Mouse (Mus musculus) CH12.LX (cell line): ENCODE data around the gene Ano8. TPM values are rescaled to one million over a fixed set of nuclear protein-coding genes. Genes with fewer than 3 reads are reported as not detected.

Source experiments
- DNase-seq: peaks from one replicate; pipeline ENCODE4 v3.0.0-alpha.2; 2013; ENCODE audit errors: extremely low read depth
- H3K27ac ChIP-seq: 2 replicates; pipeline ENCODE4 v1.5.1; 2012; ENCODE audit warnings: low read depth, mild to moderate bottlenecking, control low read depth, moderate library complexity; ENCODE audit not compliant: insufficient read depth
- H3K27me3 ChIP-seq: replicated peaks from 2 replicates; pipeline ENCODE3; 2012; ENCODE audit warnings: inconsistent platforms
- H3K36me3 ChIP-seq, 2 experiments: replicated peaks in 1 of 2; 2 replicates each; pipeline versions ENCODE3 to v1.6.1; 2012; ENCODE audit warnings: inconsistent platforms in 1 of 2, low read length in 1 of 2, mild to moderate bottlenecking in 1 of 2, mixed read lengths in 1 of 2, moderate library complexity in 1 of 2; ENCODE audit not compliant: control insufficient read depth in 1 of 2, insufficient read depth in 1 of 2
- H3K4me1 ChIP-seq, 2 experiments: 2 replicates each; pipeline ENCODE4 v1.6.1; 2012; ENCODE audit warnings: inconsistent platforms in 1 of 2, moderate library complexity in 1 of 2; ENCODE audit not compliant: insufficient read depth in 2 of 2, control insufficient read depth in 1 of 2
- H3K4me2 ChIP-seq: 2 replicates; pipeline ENCODE4 v1.6.1; 2012; ENCODE audit warnings: low read depth, mild to moderate bottlenecking, control low read depth; ENCODE audit not compliant: poor library complexity, insufficient read depth, severe bottlenecking
- H3K4me3 ChIP-seq, 3 experiments: fragments of 150-350 bp in 1 of 3; sonication (generic) in 1 of 3; replicated peaks in 1 of 3; 2 replicates each; pipeline versions ENCODE3 to v1.5.1; 2011 to 2012; ENCODE audit warnings: low read depth in 2 of 3, low read length in 2 of 3, mild to moderate bottlenecking in 2 of 3, moderate library complexity in 2 of 3, control low read depth in 1 of 3, improper control_type of control experiment in 1 of 3, inconsistent platforms in 1 of 3, mixed read lengths in 1 of 3; ENCODE audit not compliant: poor library complexity in 1 of 3
- H3K79me2 ChIP-seq: replicated peaks from 2 replicates; pipeline ENCODE4 v1.6.1; 2012; ENCODE audit warnings: mild to moderate bottlenecking, moderate library complexity; ENCODE audit not compliant: control insufficient read depth, poor library complexity, insufficient read depth, severe bottlenecking; ENCODE audit errors: extremely low read depth
- H3K9ac ChIP-seq: 2 replicates; pipeline ENCODE4 v1.6.1; 2012; ENCODE audit warnings: low read depth, mild to moderate bottlenecking, control low read depth, moderate library complexity; ENCODE audit not compliant: insufficient read depth
- H3K9me3 ChIP-seq: replicated peaks from 2 replicates; pipeline ENCODE3; 2012; ENCODE audit warnings: low read length, inconsistent platforms, mixed read lengths
- BHLHE40 ChIP-seq: IDR thresholded peaks from 2 replicates; pipeline ENCODE4 v1.6.1; 2011; ENCODE audit warnings: mild to moderate bottlenecking, low read depth, low read length, improper control_type of control experiment
- CHD1 ChIP-seq: IDR thresholded peaks from 2 replicates; pipeline ENCODE4 v1.6.1; 2012; ENCODE audit warnings: low read depth, low read length, improper control_type of control experiment, inconsistent platforms
- CHD2 ChIP-seq: IDR thresholded peaks from 2 replicates; pipeline ENCODE4 v1.6.1; 2011; ENCODE audit warnings: low read length, improper control_type of control experiment
- CTCF ChIP-seq, 2 experiments: IDR thresholded peaks in 1 of 2; conservative IDR thresholded peaks in 1 of 2; 2 replicates each; pipeline ENCODE4 v1.5.1; 2011 to 2012; ENCODE audit warnings: low read depth in 2 of 2, low read length in 2 of 2, improper control_type of control experiment in 1 of 2, inconsistent platforms in 1 of 2, mild to moderate bottlenecking in 1 of 2, moderate library complexity in 1 of 2
- E2F4 ChIP-seq: IDR thresholded peaks from 2 replicates; pipeline ENCODE4 v1.6.1; 2011; ENCODE audit warnings: low read depth, low read length, improper control_type of control experiment; ENCODE audit not compliant: insufficient replicate concordance
- ELF1 ChIP-seq: IDR thresholded peaks from 2 replicates; pipeline ENCODE4 v1.6.1; 2014; ENCODE audit warnings: low read depth, mild to moderate bottlenecking, inconsistent platforms, low read length, improper control_type of control experiment
- EP300 ChIP-seq: IDR thresholded peaks from 2 replicates; pipeline ENCODE4 v1.6.1; 2011; ENCODE audit warnings: low read length, improper control_type of control experiment
- ETS1 ChIP-seq: conservative IDR thresholded peaks from 2 replicates; pipeline ENCODE4 v1.6.1; 2012; ENCODE audit warnings: low read depth, mild to moderate bottlenecking, inconsistent platforms, low read length, improper control_type of control experiment, moderate library complexity
- GABPA ChIP-seq: IDR thresholded peaks from 2 replicates; pipeline ENCODE4 v1.6.1; 2012; ENCODE audit warnings: low read depth, low read length, improper control_type of control experiment, inconsistent platforms; ENCODE audit not compliant: insufficient replicate concordance
- HCFC1 ChIP-seq: IDR thresholded peaks from 2 replicates; pipeline ENCODE4 v1.6.1; 2012; ENCODE audit warnings: low read depth, mild to moderate bottlenecking, inconsistent platforms, low read length, improper control_type of control experiment
- IRF4 ChIP-seq: IDR thresholded peaks from 2 replicates; pipeline ENCODE4 v1.6.1; 2014; ENCODE audit warnings: low read depth, mild to moderate bottlenecking, inconsistent platforms, low read length, improper control_type of control experiment
- JUN ChIP-seq: IDR thresholded peaks from 2 replicates; pipeline ENCODE4 v1.6.1; 2011; ENCODE audit warnings: low read depth, mild to moderate bottlenecking, low read length, improper control_type of control experiment, moderate library complexity; ENCODE audit not compliant: insufficient read depth
- JUND ChIP-seq: conservative IDR thresholded peaks from 2 replicates; pipeline ENCODE4 v1.6.1; 2011; ENCODE audit warnings: low read depth, low read length, improper control_type of control experiment
- KAT2A ChIP-seq: IDR thresholded peaks from 2 replicates; pipeline ENCODE4 v1.6.1; 2012; ENCODE audit warnings: low read length, improper control_type of control experiment, inconsistent platforms; ENCODE audit not compliant: insufficient replicate concordance
- MAFK ChIP-seq: IDR thresholded peaks from 2 replicates; pipeline ENCODE4 v1.6.1; 2011; ENCODE audit warnings: low read length, improper control_type of control experiment; ENCODE audit not compliant: insufficient replicate concordance
- MAX ChIP-seq: IDR thresholded peaks from 2 replicates; pipeline ENCODE4 v1.6.1; 2011; ENCODE audit warnings: low read length, improper control_type of control experiment
- MAZ ChIP-seq: IDR thresholded peaks from 2 replicates; pipeline ENCODE4 v1.6.1; 2012; ENCODE audit warnings: low read depth, mild to moderate bottlenecking, inconsistent platforms, low read length, improper control_type of control experiment, moderate library complexity
- MEF2A ChIP-seq: IDR thresholded peaks from 2 replicates; pipeline ENCODE4 v1.6.1; 2014; ENCODE audit warnings: low read depth, mild to moderate bottlenecking, inconsistent platforms, low read length, improper control_type of control experiment, borderline replicate concordance
- MXI1 ChIP-seq: IDR thresholded peaks from 2 replicates; pipeline ENCODE4 v1.6.1; 2011; ENCODE audit warnings: mild to moderate bottlenecking, low read depth, low read length, improper control_type of control experiment
- MYC ChIP-seq: IDR thresholded peaks from 2 replicates; pipeline ENCODE4 v1.6.1; 2011; ENCODE audit warnings: low read depth, mild to moderate bottlenecking, improper control_type of control experiment, low read length
- NELFE ChIP-seq: IDR thresholded peaks from 2 replicates; pipeline ENCODE4 v1.6.1; 2011; ENCODE audit warnings: low read depth, low read length, improper control_type of control experiment
- NRF1 ChIP-seq: IDR thresholded peaks from 2 replicates; pipeline ENCODE4 v1.6.1; 2014; ENCODE audit warnings: low read depth, mild to moderate bottlenecking, inconsistent platforms, low read length, improper control_type of control experiment, moderate library complexity
- PAX5 ChIP-seq: IDR thresholded peaks from 2 replicates; pipeline ENCODE4 v1.6.1; 2012; ENCODE audit warnings: low read length, inconsistent platforms, mixed read lengths
- POLR2A ChIP-seq: IDR thresholded peaks from 2 replicates; pipeline ENCODE4 v1.6.1; 2011; ENCODE audit warnings: low read depth, mild to moderate bottlenecking, improper control_type of control experiment, low read length
- POLR2AphosphoS2 ChIP-seq: IDR thresholded peaks from 2 replicates; pipeline ENCODE4 v1.6.1; 2011; ENCODE audit warnings: low read depth, low read length, improper control_type of control experiment
- RAD21 ChIP-seq: IDR thresholded peaks from 2 replicates; pipeline ENCODE4 v1.6.1; 2011; ENCODE audit warnings: low read depth, mild to moderate bottlenecking, low read length, improper control_type of control experiment, moderate library complexity
- RCOR1 ChIP-seq: conservative IDR thresholded peaks from 2 replicates; pipeline ENCODE4 v1.6.1; 2012; ENCODE audit warnings: low read depth, mild to moderate bottlenecking, inconsistent platforms, low read length, improper control_type of control experiment
- SIN3A ChIP-seq: IDR thresholded peaks from 2 replicates; pipeline ENCODE4 v1.6.1; 2012; ENCODE audit warnings: low read length, improper control_type of control experiment, inconsistent platforms
- SMC3 ChIP-seq: IDR thresholded peaks from 2 replicates; pipeline ENCODE4 v1.6.1; 2011; ENCODE audit warnings: low read depth, low read length, improper control_type of control experiment
- TBP ChIP-seq: conservative IDR thresholded peaks from 2 replicates; pipeline ENCODE4 v1.6.1; 2011; ENCODE audit warnings: low read depth, low read length, improper control_type of control experiment
- TCF12 ChIP-seq: IDR thresholded peaks from 2 replicates; pipeline ENCODE4 v1.6.1; 2014; ENCODE audit warnings: low read depth, mild to moderate bottlenecking, inconsistent platforms, low read length, improper control_type of control experiment
- UBTF ChIP-seq: IDR thresholded peaks from 2 replicates; pipeline ENCODE4 v1.6.1; 2012; ENCODE audit warnings: low read depth, mild to moderate bottlenecking, inconsistent platforms, low read length, improper control_type of control experiment, moderate library complexity
- USF1 ChIP-seq: IDR thresholded peaks from 2 replicates; pipeline ENCODE4 v1.6.1; 2014; ENCODE audit warnings: low read depth, mild to moderate bottlenecking, inconsistent platforms, low read length, improper control_type of control experiment
- USF2 ChIP-seq: conservative IDR thresholded peaks from 2 replicates; pipeline ENCODE4 v1.6.1; 2011; ENCODE audit warnings: low read depth, low read length, improper control_type of control experiment
- ZC3H11A ChIP-seq: IDR thresholded peaks from 2 replicates; pipeline ENCODE4 v1.6.1; 2012; ENCODE audit warnings: low read depth, mild to moderate bottlenecking, inconsistent platforms, low read length, improper control_type of control experiment
- ZKSCAN1 ChIP-seq: IDR thresholded peaks from 2 replicates; pipeline ENCODE4 v1.6.1; 2012; ENCODE audit warnings: low read depth, inconsistent platforms, low read length, improper control_type of control experiment, borderline replicate concordance
- ZMIZ1 ChIP-seq: IDR thresholded peaks from 2 replicates; pipeline ENCODE4 v1.6.1; 2012; ENCODE audit warnings: low read depth, mild to moderate bottlenecking, inconsistent platforms, low read length, improper control_type of control experiment
- ZNF384 ChIP-seq: IDR thresholded peaks from 2 replicates; pipeline ENCODE4 v1.6.1; 2012; ENCODE audit warnings: low read depth, low read length, improper control_type of control experiment, inconsistent platforms
- dilution Hi-C: fragments of 300-500 bp; cut with MboI; formaldehyde crosslinking; loops from 2 replicates; pipeline ENCODE4 v1.14.3; 2020; ENCODE audit warnings: low sequenced_read_pairs; ENCODE audit not compliant: extremely low pct_unique_long_range_greater_than_20kb, extremely low pct_ligation_motif_present
- in situ Hi-C: fragments of 300-500 bp; cut with MboI; formaldehyde crosslinking; loops from 3 replicates; pipeline ENCODE4 v1.14.3; 2019; ENCODE audit warnings: low sequenced_read_pairs, low pct_ligation_motif_present, low pct_unique_long_range_greater_than_20kb, mixed read lengths
- polyA plus RNA-seq: library from polyadenylated mRNA; unstranded; fragments of >175 nt; gene quantifications from 2 replicates; pipeline ENCODE4 v1.2.1, GENCODE M21; 2012; ENCODE audit warnings: low read depth; ENCODE audit not compliant: insufficient read length
- total RNA-seq, 2 experiments: library from RNA; depleted of rRNA; stranded (reverse); fragments of 300-350 nt in 1 of 2; fragments of >200 nt in 1 of 2; gene quantifications; 2 replicates each; pipeline ENCODE4 v1.2.3; 2012 to 2014

Gene Ano8
- total and polyA plus RNA-seq, 3 experiments, result 1.8 to 6.7 (median 1.9) TPM

DNA sequence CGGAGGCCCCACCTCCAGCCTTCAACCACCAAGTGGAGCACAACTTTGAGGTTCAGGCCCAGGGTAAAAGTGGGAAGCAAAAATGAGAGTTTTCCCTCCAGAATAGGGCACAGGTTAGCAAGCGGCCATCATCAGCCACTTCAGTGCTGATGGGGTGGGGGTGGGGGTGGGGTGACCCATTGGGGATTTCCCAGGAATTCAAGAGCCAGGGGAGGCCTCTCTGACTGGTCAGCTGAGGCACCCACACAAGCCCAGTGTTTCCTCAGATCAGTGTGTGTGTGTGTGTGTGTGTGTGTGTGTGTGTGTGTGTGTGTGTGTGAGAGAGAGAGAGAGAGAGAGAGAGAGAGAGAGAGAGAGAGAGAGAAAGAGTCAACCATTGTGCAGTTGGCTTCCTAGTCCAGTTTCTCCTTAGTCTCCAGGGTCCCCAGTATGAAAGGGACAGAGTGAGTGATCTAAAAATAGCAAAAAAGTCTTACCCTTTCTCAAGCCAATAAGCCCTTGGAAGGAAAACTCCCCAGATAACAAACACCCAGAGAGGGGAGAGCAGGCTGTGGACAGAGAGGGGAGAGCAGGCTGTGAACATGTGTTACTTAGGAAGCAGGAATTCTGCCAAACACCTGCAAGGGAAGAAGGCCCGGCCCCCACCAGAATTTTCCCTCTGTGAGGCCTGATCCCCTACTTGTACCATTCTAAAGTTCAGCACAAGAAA lies 41.6 kb upstream of the Ano8 start:
- H3K9ac ChIP-seq, result peak overlapping the region; percentile 41; the same call in 1 of the 2 replicates
- H3K9me3 ChIP-seq, result no peaks in the 10 kb centered on the region
- dilution Hi-C loops, result no loop called here
- TF ChIP-seq ZNF384, result no peak
- no peak for TF ChIP-seq MYC
- no peak for TF ChIP-seq ZMIZ1
- no peak; the same call in 1 of the 2 replicates for TF ChIP-seq EP300
- TF ChIP-seq MAZ, result no peak
- TF ChIP-seq JUND, result peak; percentile 32; the same call in 1 of the 2 replicates
- no peak for TF ChIP-seq NELFE
- TF ChIP-seq MAX, result no peak
- TF ChIP-seq TCF12, result 0 out of 2 replicates have a peak, but pooled peaks have one; percentile 17
- no peak for TF ChIP-seq RCOR1
- TF ChIP-seq HCFC1, result no peak
- TF ChIP-seq CHD1, result no peak
- no peak for TF ChIP-seq ELF1
- TF ChIP-seq UBTF, result no peak
- TF ChIP-seq TBP, result no peak
- no peak for TF ChIP-seq POLR2AphosphoS2
- no peak for TF ChIP-seq PAX5
- no peak for TF ChIP-seq ZKSCAN1
- TF ChIP-seq ZC3H11A, result no peak
- peak; percentile 70 for TF ChIP-seq MEF2A
- TF ChIP-seq GABPA, result no peak
- TF ChIP-seq MXI1, result no peak
- peak; percentile 72 for TF ChIP-seq ETS1
- TF ChIP-seq KAT2A, result no peak
- TF ChIP-seq SIN3A, result no peak
- TF ChIP-seq USF1, result peak; percentile 10; the same call in 1 of the 2 replicates
- 0 out of 2 replicates have a peak, but pooled peaks have one; percentile 16 for TF ChIP-seq MAFK
- TF ChIP-seq RAD21, result no peak
- TF ChIP-seq BHLHE40, result peak; percentile 64
- no peak for TF ChIP-seq NRF1
- TF ChIP-seq POLR2A, result no peak
- TF ChIP-seq CHD2, result peak; percentile 64; the same call in 1 of the 2 replicates
- TF ChIP-seq IRF4, result peak; percentile 46; the same call in 1 of the 2 replicates
- TF ChIP-seq USF2, result no peak
- TF ChIP-seq JUN, result no peak
- TF ChIP-seq CTCF (conservative IDR thresholded peaks at IDR 0.05 in 1 of 2, IDR thresholded peaks at IDR 0.05 in 1 of 2; ENCODE audit: low read depth in 2 of 2, low read length in 2 of 2), result no peak
- TF ChIP-seq E2F4, result no peak
- TF ChIP-seq SMC3, result no peak
- TF ChIP-seq, all 38 proteins: peak for 9
- H3K27ac ChIP-seq, result peak overlapping the region; percentile 40; the same call in 1 of the 2 replicates
- H3K27me3 ChIP-seq, result no peaks in the 10 kb centered on the region
- DNase-seq, result peak; percentile 37
- H3K4me3 ChIP-seq, result no peak overlapping the region
- H3K4me2 ChIP-seq, result peak overlapping the region; percentile 26; the same call in 1 of the 2 replicates
- no peaks in the 10 kb centered on the region for H3K36me3 ChIP-seq
- H3K4me1 ChIP-seq, result peaks cover 27 to 48% of the 10 kb centered on the region in 2 experiments
- H3K79me2 ChIP-seq, result no peaks in the 10 kb centered on the region
- in situ Hi-C loops, result no loop called here
